Mouse (Mus musculus): ENCODE measurements around the gene Zbtb40.

DNA sequence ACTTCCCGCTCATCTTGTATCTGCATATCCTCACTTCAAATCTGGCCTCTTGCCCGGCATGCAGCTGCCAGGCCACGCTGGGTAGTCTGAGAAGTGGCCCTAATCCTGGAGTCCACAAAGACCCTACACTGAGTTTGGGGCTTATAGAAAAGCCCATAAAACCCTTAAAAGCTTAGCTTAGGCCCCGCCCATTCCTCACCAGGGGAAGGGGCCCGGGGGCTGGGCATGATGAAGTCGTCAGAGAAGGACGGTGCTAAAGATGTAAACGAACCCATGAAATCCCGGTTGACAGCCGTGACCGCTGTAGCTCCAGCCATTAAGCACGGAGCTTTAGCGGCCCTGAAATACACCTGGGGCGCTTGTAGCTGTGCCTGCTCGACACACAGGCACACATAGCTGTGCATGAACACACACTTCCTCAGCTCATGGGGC is 83.6 kb downstream of the Zbtb40 start:
- TF ChIP-seq CTCF (IDR thresholded peaks at IDR 0.05; ENCODE audit: low read depth, low read length) (no peak), POLR2A (IDR thresholded peaks at IDR 0.05; ENCODE audit: extremely low read depth, insufficient read depth, low read length) (no peak)
